Comparison of ENCODE assay signal across 10 mouse cellular contexts in the genomic region with DNA sequence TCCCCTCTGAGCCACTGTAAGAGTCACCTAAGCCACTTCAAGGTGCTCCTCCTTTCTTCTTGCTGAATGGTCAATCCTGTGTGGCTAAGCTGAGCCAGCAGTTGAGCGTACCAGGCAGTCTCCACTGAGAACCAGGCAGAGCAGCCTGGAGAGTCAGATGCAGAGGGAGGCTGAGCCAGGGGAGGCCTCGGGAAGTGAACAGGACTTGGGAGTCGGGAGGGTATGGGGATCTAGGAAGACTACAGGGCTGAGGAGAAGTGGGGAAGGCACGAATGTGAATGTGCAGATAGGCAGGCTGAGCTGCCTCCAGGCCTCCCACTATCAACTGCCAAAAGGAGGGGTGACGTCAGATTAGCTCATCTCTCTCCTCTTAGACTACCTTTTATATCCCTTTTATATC. TPM values are rescaled to one million over a fixed set of nuclear protein-coding genes. Genes with fewer than 3 reads are reported as not detected.
A peak's percentile ranks its signal among the peaks of the same experiment; 100 is the strongest.
DNase-seq lines count a peak whose midpoint lies in the region; ATAC-seq and TF ChIP-seq lines count a peak whose summit lies in the region.
"Had no signal": no experiment of that assay in that cellular context is flagged by ENCODE, and none has a peak within 500 bp of the region (broad histone marks: within the 10 kb centered on the region; RNA-seq: fewer than 3 reads in every experiment).

No protein-coding gene starts in this region.

- H3K27ac ChIP-seq in heart, embryonic 15.5 days = peak overlapping the region; percentile 52; the same call in 1 of the 2 replicates
- no peak overlapping the region for H3K27ac ChIP-seq in heart, embryonic 10.5 days
- no peak overlapping the region for H3K27ac ChIP-seq in midbrain, embryonic 11.5 days (ENCODE audit: low read depth, low read length)
- H3K27ac ChIP-seq in midbrain, embryonic 10.5 days (replicated peaks) = no peak overlapping the region
- H3K27ac ChIP-seq in limb, embryonic 10.5 days = 0 out of 2 replicates have a peak overlapping the region, but pooled peaks have one; percentile 28
- H3K27ac ChIP-seq in olfactory bulb, adult 2 months (ENCODE audit: insufficient read depth, low read depth, low read length) = peak overlapping the region; percentile 78

- H3K4me1 ChIP-seq in heart, embryonic 15.5 days (replicated peaks) = peaks cover 41% of the 10 kb centered on the region
- peaks cover 18% of the 10 kb centered on the region for H3K4me1 ChIP-seq in heart, embryonic 10.5 days
- no peaks in the 10 kb centered on the region for H3K4me1 ChIP-seq in midbrain, embryonic 11.5 days (ENCODE audit: control insufficient read depth, insufficient read depth, low read length)
- H3K4me1 ChIP-seq in midbrain, embryonic 10.5 days = no peaks in the 10 kb centered on the region
- H3K4me1 ChIP-seq in limb, embryonic 10.5 days = peaks cover 17% of the 10 kb centered on the region
- peaks cover 33% of the 10 kb centered on the region for H3K4me1 ChIP-seq in olfactory bulb, adult 2 months (ENCODE audit: control insufficient read depth, insufficient read depth, low read length)

- H3K4me3 ChIP-seq in heart, embryonic 15.5 days = no peak overlapping the region
- H3K4me3 ChIP-seq in heart, embryonic 10.5 days = no peak overlapping the region
- H3K4me3 ChIP-seq in midbrain, embryonic 11.5 days (ENCODE audit: low read depth, low read length) = no peak overlapping the region
- H3K4me3 ChIP-seq in midbrain, embryonic 10.5 days = no peak overlapping the region
- no peak overlapping the region for H3K4me3 ChIP-seq in limb, embryonic 10.5 days
- no peak overlapping the region for H3K4me3 ChIP-seq in olfactory bulb, adult 2 months (ENCODE audit: insufficient read depth, low read depth, low read length)

- H3K9ac ChIP-seq in heart, embryonic 15.5 days = no peak overlapping the region
- no peak overlapping the region for H3K9ac ChIP-seq in midbrain, embryonic 11.5 days (ENCODE audit: low read length)

- no peak for ATAC-seq in heart, embryonic 15.5 days (replicated peaks; ENCODE audit: insufficient number of reproducible peaks, insufficient read depth, low FRiP score, low read depth)
- ATAC-seq in midbrain, embryonic 11.5 days (ENCODE audit: low FRiP score) = no peak
- ATAC-seq in megakaryocyte, adult 5-6 weeks (ENCODE audit: poor library complexity, severe bottlenecking) = no peak

- no peak overlapping the region for H3K4me2 ChIP-seq in heart, embryonic 15.5 days
- H3K4me2 ChIP-seq in midbrain, embryonic 11.5 days = no peak overlapping the region

- no peak for TF ChIP-seq POLR2A in olfactory bulb, adult 2 months (IDR thresholded peaks at IDR 0.05; ENCODE audit: insufficient read depth, low read depth, low read length)

- DNase-seq in heart, embryonic 10.5 days (ENCODE audit: low spot score) = no peak
- peak; percentile 78 for DNase-seq in midbrain, embryonic 11.5 days (ENCODE audit: low spot score, missing footprints)
- DNase-seq in midbrain, embryonic 10.5 days (ENCODE audit: low spot score) = no peak
- no peak for DNase-seq in limb, embryonic 10.5 days (ENCODE audit: low spot score)
- DNase-seq: gastrocnemius, postnatal 14 days; right cerebral cortex, postnatal 4 days; thymus, postnatal 4 days had no signal

- H3K9me3 ChIP-seq in heart, embryonic 15.5 days (replicated peaks) = no peaks in the 10 kb centered on the region
- H3K9me3 ChIP-seq in heart, embryonic 10.5 days = no peaks in the 10 kb centered on the region
- no peaks in the 10 kb centered on the region for H3K9me3 ChIP-seq in midbrain, embryonic 11.5 days (ENCODE audit: control insufficient read depth, low read length)
- no peaks in the 10 kb centered on the region for H3K9me3 ChIP-seq in midbrain, embryonic 10.5 days (replicated peaks)
- H3K9me3 ChIP-seq in limb, embryonic 10.5 days (replicated peaks) = no peaks in the 10 kb centered on the region

- no peaks in the 10 kb centered on the region for H3K36me3 ChIP-seq in heart, embryonic 15.5 days
- no peaks in the 10 kb centered on the region for H3K36me3 ChIP-seq in heart, embryonic 10.5 days
- H3K36me3 ChIP-seq in midbrain, embryonic 11.5 days (ENCODE audit: control insufficient read depth, insufficient read depth, low read length) = no peaks in the 10 kb centered on the region
- no peaks in the 10 kb centered on the region for H3K36me3 ChIP-seq in midbrain, embryonic 10.5 days
- H3K36me3 ChIP-seq in limb, embryonic 10.5 days = no peaks in the 10 kb centered on the region

- 41% methylated on average over 5 of the region's 5 CpGs for WGBS in heart, embryonic 15.5 days
- 47% methylated on average over 5 of the region's 5 CpGs for WGBS in heart, embryonic 10.5 days
- 55% methylated on average over 5 of the region's 5 CpGs for WGBS in midbrain, embryonic 11.5 days
- WGBS in midbrain, embryonic 10.5 days = 62% methylated on average over 5 of the region's 5 CpGs
- 63% methylated on average over 5 of the region's 5 CpGs for WGBS in limb, embryonic 10.5 days
- 27% methylated on average over 5 of the region's 5 CpGs for WGBS in olfactory bulb, adult 2 months

- H3K27me3 ChIP-seq in heart, embryonic 15.5 days = no peaks in the 10 kb centered on the region
- no peaks in the 10 kb centered on the region for H3K27me3 ChIP-seq in heart, embryonic 10.5 days (ENCODE audit: insufficient read depth, poor library complexity, severe bottlenecking)
- H3K27me3 ChIP-seq in midbrain, embryonic 11.5 days (ENCODE audit: control insufficient read depth, insufficient read depth, low read length) = no peaks in the 10 kb centered on the region
- H3K27me3 ChIP-seq in midbrain, embryonic 10.5 days (ENCODE audit: low read depth, poor library complexity, severe bottlenecking) = no peaks in the 10 kb centered on the region
- no peaks in the 10 kb centered on the region for H3K27me3 ChIP-seq in limb, embryonic 10.5 days (ENCODE audit: low read depth, poor library complexity, severe bottlenecking)

- no peak for TF ChIP-seq CTCF in olfactory bulb, adult 2 months (IDR thresholded peaks at IDR 0.05; ENCODE audit: insufficient read depth, low read depth, low read length)

RNA-seq across cellular contexts. Expression of a gene that starts 34.0 kb away (rescaled TPM):
- 30.0 and 37.8 TPM in 2 replicates for polyA plus RNA-seq in heart, embryonic 15.5 days (2015; fragmentation: Nextera tagmentation; extraction: Ambion mirVana)
- 19.3 and 28.4 TPM in 2 replicates for polyA plus RNA-seq in heart, embryonic 10.5 days (2016; fragmentation: Nextera tagmentation; extraction: Ambion mirVana)
- 12.1 and 12.8 TPM in 2 replicates for polyA plus RNA-seq in midbrain, embryonic 11.5 days (2014; fragmentation: Nextera tagmentation; extraction: Ambion mirVana)
- 17.6 and 26.2 TPM in 2 replicates for polyA plus RNA-seq in midbrain, embryonic 10.5 days (2016; fragmentation: Nextera tagmentation; extraction: Ambion mirVana)
- polyA plus RNA-seq in limb, embryonic 10.5 days (2016; fragmentation: Nextera tagmentation; extraction: Ambion mirVana) = 12.6 and 18.9 TPM in 2 replicates
- 119 TPM in 1 of 2 replicates, not detected in the other for polyA plus RNA-seq in olfactory bulb, adult 2 months (2012; ENCODE audit: insufficient read depth, insufficient read length, low replicate concordance, missing spikeins)
- 6.0 and 6.3 TPM in 2 replicates for total RNA-seq in megakaryocyte, adult 5-6 weeks (2015)
- 4.3 and 6.1 TPM in 2 replicates for total RNA-seq in megakaryocyte, adult 5-6 weeks (2017)

RNA-seq across cellular contexts. Expression of a gene that starts 34.4 kb away (rescaled TPM):
- 2.9 and 3.1 TPM in 2 replicates for polyA plus RNA-seq in heart, embryonic 15.5 days (2015; fragmentation: Nextera tagmentation; extraction: Ambion mirVana)
- polyA plus RNA-seq in heart, embryonic 10.5 days (2016; fragmentation: Nextera tagmentation; extraction: Ambion mirVana) = 1.0 and 2.0 TPM in 2 replicates
- polyA plus RNA-seq in midbrain, embryonic 11.5 days (2014; fragmentation: Nextera tagmentation; extraction: Ambion mirVana) = 2.0 and 2.4 TPM in 2 replicates
- 1.7 and 1.8 TPM in 2 replicates for polyA plus RNA-seq in midbrain, embryonic 10.5 days (2016; fragmentation: Nextera tagmentation; extraction: Ambion mirVana)
- 1.0 and 1.1 TPM in 2 replicates for polyA plus RNA-seq in limb, embryonic 10.5 days (2016; fragmentation: Nextera tagmentation; extraction: Ambion mirVana)
- not detected in 2 replicates for polyA plus RNA-seq in olfactory bulb, adult 2 months (2012; ENCODE audit: insufficient read depth, insufficient read length, low replicate concordance, missing spikeins)
- total RNA-seq in megakaryocyte, adult 5-6 weeks (2015) = 0.16 TPM in 1 of 2 replicates, not detected in the other
- 0.11 and 0.98 TPM in 2 replicates for total RNA-seq in megakaryocyte, adult 5-6 weeks (2017)

Comparison
In these comparisons a context has a peak if more than half of its experiments do, and no peak if none do; other contexts are left out.
1. H3K27ac ChIP-seq: peak in heart, embryonic 15.5 days (single experiment), limb, embryonic 10.5 days (single experiment) and olfactory bulb, adult 2 months (single experiment); none in heart, embryonic 10.5 days (single experiment), midbrain, embryonic 11.5 days (single experiment) and midbrain, embryonic 10.5 days (single experiment).